Mouse (Mus musculus) adrenal gland, postnatal 25 days (tissue): ENCODE data around the gene Rpl18a. TPM values are rescaled to one million over a fixed set of nuclear protein-coding genes. Genes with fewer than 3 reads are reported as not detected.

Source experiments
- DNase-seq: peaks from one replicate; pipeline ENCODE4 v3.0.0; 2021; ENCODE audit warnings: mixed read lengths
- microRNA-seq, 2 experiments: library from miRNA; unstranded; fragments of <30 nt; microRNA quantifications; one replicate each; pipeline ENCODE4 v1.2.0; 2021
- total RNA-seq: library from RNA; stranded (reverse); gene quantifications from 2 replicates; pipeline ENCODE4 v1.2.3, GENCODE M21; 2021

Rpl18a gene
- total RNA-seq, 1 experiment from 2014 or later, result 1,315 TPM

DNA sequence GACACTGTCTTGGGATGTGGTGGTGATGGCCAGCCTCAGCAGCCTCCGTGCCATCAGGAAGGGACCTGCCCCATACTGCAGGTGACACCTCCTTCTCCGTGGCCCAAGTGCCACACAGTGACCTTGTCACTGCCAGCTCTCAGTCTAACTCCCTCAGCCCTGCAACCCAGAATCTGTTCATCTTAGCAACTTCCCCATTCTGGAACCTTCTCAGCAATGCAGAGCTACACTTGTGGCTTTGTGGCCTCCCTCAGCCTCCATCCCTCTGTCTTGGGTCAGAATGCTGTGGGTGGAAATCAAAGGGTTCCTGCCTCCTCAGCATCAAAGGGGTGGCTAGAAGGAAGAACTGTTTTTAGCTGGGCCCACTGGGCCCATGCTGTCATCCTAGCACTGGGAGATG is 43.3 kb downstream of the Rpl18a start:
- no peak for DNase-seq

DNA sequence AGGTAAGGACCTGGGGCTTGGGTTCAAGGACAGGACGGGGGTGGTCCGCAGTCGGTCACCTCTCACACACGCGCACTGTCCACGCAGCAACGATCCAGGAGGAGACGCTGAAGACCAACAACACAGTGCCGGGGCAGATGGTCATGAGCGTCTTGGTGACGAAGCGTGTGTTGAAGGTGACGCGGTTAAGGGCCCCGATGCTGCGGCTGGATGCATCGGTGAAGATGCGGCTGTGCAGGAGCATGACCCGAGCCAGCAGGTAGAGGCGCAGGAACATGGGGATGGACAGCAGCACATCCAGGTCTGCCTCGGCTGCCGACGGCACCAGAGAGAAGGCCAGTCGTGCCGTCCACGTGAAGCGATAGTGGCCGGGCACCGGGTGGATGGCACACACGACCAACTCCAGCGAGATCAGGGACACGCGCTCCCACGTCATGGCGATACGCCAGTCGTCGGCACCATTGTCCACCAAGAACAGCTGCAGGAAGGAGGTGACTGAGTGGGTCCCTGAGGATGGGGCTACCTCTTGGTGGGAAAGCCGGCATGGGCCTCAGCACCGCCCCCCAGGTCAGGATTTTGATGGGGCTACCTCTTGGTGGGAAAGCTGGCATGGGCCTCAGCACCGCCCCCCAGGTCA is 44.5 kb downstream of the Rpl18a start:
- no peak for DNase-seq

DNA sequence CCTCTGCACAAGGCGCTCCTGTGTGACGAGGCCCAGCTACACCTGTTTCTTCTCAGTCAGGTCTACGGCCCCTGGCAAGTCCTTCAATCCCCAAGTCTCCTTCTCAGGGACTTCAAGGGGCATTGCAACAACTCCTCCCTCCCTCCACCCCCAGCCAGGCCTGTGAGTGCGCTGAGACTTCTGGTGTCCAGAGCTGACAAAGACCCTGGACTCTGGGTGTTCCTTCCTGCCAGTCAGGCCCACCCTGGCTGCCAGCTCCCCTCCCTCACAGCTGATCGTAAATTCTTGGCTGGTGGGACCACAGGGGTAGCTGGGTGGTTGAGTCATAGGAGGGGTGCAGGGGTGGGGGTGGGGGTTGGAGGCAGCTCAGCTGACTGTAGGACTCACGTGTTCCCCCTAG is 45.4 kb downstream of the Rpl18a start:
- no peak for DNase-seq

DNA sequence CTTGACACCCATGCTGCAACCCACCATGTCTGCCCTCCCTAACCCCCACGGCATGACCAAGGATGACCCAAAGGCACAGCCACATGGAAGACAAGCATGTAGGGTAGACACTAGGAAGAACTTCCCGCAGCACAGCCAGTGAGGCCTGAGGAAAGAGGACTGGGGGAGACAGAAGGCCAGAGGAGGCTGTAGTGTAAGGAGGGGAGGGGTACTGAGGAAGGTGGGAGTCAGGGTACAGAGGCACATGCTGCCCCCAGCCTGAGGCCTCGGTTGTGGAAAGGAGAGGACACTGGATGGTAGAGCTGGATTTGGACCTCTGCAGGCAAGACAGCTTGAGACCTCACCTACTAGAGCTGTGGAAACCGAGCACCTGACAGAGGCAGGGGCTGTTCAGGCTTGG is 46.3 kb downstream of the Rpl18a start:
- DNase-seq, result no peak

DNA sequence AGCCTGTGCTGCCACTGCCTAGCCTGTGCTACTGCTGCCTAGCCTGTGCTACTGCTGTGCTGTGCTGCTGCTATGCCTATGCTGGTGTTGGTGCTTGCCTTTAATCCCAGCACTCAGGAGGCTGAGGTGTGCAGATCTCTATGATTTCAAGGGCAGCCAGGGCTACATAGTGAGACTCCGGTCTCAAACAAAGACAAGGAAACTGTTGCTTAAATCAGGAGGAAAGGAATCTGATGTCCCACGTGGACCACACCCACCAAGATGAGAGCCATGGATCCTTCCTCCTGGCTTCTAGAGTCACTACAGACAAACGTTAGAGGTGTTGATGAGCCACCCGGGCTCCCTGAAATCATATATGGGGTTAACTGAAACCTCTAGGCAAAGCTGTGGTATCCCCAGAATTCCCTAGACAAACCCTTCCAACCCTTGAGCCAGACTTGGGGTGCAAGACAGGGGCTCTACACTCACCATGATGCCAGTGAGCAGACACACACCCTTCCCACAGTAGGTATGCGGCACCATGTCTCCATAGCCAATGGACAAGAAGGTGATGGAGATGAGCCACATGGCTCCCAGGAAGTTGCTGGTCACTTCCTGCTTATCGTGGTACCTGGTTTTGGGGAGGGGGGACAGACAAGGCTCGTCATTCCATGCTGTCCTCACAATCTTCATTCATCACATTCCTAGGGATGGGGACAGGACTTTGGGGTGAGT is 46.9 kb downstream of the Rpl18a start:
- DNase-seq, result no peak

DNA sequence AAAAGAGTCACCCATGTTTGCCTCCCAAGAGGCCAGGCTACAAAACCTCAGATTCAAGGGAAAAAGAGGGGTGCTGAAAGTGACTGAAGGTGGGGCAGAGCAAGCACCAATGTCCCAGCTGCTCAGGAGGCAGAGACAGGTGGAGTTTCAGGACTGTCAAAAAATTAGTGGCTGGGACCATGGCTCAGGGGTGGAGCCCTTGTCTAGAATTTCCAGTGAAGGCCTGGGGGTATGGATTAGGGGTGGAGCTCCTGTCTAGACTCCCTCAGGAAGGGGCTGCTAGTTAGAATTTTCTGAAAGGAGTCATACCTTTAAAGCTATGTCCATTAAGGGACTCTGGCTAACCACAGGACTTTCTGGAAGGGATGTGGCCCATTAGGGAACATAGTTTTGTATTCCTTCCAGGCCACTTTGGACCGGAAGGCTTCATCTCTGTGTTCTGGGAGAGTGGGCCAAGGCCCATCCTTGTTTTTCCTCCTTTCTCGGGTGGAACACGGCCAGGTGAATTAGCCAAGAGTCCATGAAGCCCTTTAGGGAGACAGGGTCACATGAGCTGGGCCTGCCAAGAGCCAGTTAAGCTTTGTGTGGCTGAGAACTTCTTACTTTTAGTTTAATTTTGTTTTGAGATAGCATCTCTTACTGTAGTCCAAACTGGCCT is 47.8 kb downstream of the Rpl18a start:
- DNase-seq, result peak; percentile 24

DNA sequence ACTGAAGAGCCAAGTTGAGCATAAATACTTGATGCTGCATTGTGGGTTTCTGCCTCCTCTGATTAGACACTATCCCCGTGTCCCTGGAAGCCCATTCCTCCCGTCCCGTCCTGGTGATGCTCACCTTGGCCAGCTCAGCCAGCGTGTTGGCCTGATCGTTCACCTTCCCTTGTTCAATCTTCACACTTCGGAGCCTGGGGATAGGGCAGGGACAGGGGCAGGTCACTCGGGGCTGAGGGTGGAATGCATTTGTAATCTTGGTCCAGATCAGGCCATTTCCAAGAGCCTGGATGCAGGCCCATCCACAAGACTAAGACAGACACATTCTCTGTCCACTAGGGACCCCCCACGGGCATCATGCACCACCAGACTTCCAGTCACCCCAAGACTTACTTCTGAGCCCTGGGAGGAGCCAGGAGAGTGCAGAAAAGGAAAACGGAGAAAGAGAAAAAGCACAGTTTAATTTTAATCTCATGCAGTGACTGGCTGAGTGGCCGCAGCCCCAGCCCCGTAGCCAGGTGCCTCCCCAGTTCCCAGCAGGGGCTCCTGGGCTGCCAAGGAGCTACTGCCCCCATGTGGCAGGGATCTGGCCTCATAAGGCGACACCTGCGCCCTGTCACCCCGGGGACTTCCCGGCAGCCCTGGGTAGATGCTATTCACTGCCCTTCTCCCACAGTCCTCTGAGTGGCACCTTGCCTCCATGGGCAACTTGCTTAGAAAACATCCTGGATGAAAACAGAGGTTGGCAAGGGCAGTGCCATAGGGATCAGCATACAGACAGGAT is 50.6 kb downstream of the Rpl18a start:
- no peak for DNase-seq

DNA sequence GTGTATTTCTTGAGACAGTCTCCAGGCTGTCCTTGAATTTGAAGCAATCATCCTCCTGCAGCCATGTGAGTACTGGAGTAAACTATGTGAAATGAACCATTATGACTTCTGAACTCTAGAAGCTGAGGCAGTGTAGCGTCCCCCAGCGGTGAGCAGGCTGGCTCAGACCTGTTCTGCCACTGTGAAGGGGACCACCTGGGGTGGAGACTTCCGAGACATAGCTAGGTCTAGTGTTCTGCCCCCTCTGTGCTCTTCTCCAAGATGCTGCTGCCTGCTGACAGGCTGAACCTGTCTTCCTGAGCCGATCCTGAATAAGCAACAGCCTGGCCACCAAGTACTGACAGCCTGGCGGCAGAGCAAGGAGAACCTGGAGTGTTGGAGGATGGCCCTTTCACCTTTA is 52.1 kb downstream of the Rpl18a start:
- DNase-seq, result no peak

Small RNA genes lying within 50 kb of the gene (microRNA-seq; reads per million reads assigned to microRNA genes)
- gene Mir1969 (0.34 to 1.1 reads per million in 2 experiments), gene Mir7067 (0 to 0.36 reads per million in 2 experiments)

Other genes with a start within 250 kb of the Rpl18a start
- 98.1 and 129 TPM in 2 replicates for gene Pgpep1, start 237.0 kb downstream of the Rpl18a start, total RNA-seq
- 66.1 and 86.8 TPM in 2 replicates for gene Lsm4, start 224.2 kb downstream of the Rpl18a start, total RNA-seq
- 191 and 217 TPM in 2 replicates for gene Jund, start 198.5 kb downstream of the Rpl18a start, total RNA-seq
- gene Iqcn, start 194.0 kb downstream of the Rpl18a start, total RNA-seq, result 0.15 and 0.19 TPM in 2 replicates
- gene Gm3336, start 178.9 kb downstream of the Rpl18a start, total RNA-seq, result not detected in 2 replicates
- gene Pde4c, start 173.7 kb downstream of the Rpl18a start, total RNA-seq, result 0.55 and 1.3 TPM in 2 replicates
- 65.2 and 89.6 TPM in 2 replicates for gene Rab3a, start 142.7 kb downstream of the Rpl18a start, total RNA-seq
- gene Mpv17l2, start 136.5 kb downstream of the Rpl18a start, total RNA-seq, result 127 and 143 TPM in 2 replicates
- gene Pik3r2, start 120.7 kb downstream of the Rpl18a start, total RNA-seq, result 50.2 and 62.1 TPM in 2 replicates
- 26.9 and 27.4 TPM in 2 replicates for gene Mast3, start 92.4 kb downstream of the Rpl18a start, total RNA-seq
- not detected in 2 replicates for gene Il12rb1, start 89.0 kb downstream of the Rpl18a start, total RNA-seq
- 10.6 and 14.4 TPM in 2 replicates for gene Arrdc2, start 57.7 kb downstream of the Rpl18a start, total RNA-seq
- gene Kcnn1, start 34.2 kb downstream of the Rpl18a start, total RNA-seq, result 2.2 and 3.3 TPM in 2 replicates
- gene Ccdc124, start 23.5 kb downstream of the Rpl18a start, total RNA-seq, result 54.6 and 57.5 TPM in 2 replicates
- 0.09 TPM in 1 of 2 replicates, not detected in the other for gene Slc5a5, start 4.7 kb downstream of the Rpl18a start, total RNA-seq
- 26.3 and 42.6 TPM in 2 replicates for gene Map1s, start 8.5 kb upstream of the Rpl18a start, total RNA-seq